Mouse (Mus musculus): ENCODE results near the gene Zcchc18.

- TF ChIP-seq GATA1 (IDR thresholded peaks at IDR 0.05; ENCODE audit: borderline replicate concordance, low read length): no peak
- TF ChIP-seq FLI1 (IDR thresholded peaks at IDR 0.05; ENCODE audit: low read length): no peak
Measured at GRCm38 (mm10) chrX:137015099-137015709, 22.2 kb downstream of the Zcchc18 start.

Measured in megakaryocyte, embryonic 14.5 days (primary cell).